8 mouse cellular contexts compared by ENCODE assay signal in genomic region chr16:30063984-30064453, GRCm38 (mm10). TPM values are rescaled to one million over a fixed set of nuclear protein-coding genes. Genes with fewer than 3 reads are reported as not detected.
DNase-seq lines count a peak whose midpoint lies in the region; ATAC-seq and TF ChIP-seq lines count a peak whose summit lies in the region.

Gene Hes1 (plus strand): TSS chr16:30064384.

- TF ChIP-seq CTCF in small intestine, adult 2 months (IDR thresholded peaks at IDR 0.05; ENCODE audit: extremely low read depth, insufficient read length, insufficient replicate concordance, low read depth, low read length), result no peak

- peak within 1 kb of the TSS; percentile 91 for H3K9ac ChIP-seq in intestine, embryonic 14.5 days (ENCODE audit: low read length)

- peak; percentile 85 to 86 for DNase-seq in adrenal gland, adult 18-20 months (ENCODE audit: low spot score in 2 of 2)
- DNase-seq in embryo, embryonic 10.5 days (ENCODE audit: low spot score), result peak; percentile 96
- peak; percentile 88 to 90 for DNase-seq in gastrocnemius, postnatal 36 days
- peak; percentile 95 for DNase-seq in intestine, embryonic 14.5 days (ENCODE audit: low spot score)
- DNase-seq in left cerebral cortex, postnatal 25 days (ENCODE audit: low spot score in 2 of 2), result peak; percentile 86 to 91
- peak; percentile 96 for DNase-seq in midbrain, embryonic 10.5 days (ENCODE audit: low spot score)

- intact Hi-C loops in gastrocnemius, postnatal 36 days (cut with DNase I), result loop anchor here (2.0 to 5.0 kb wide), 3 partner anchors 55 to 222 kb away; no protein-coding TSS in a partner anchor
- intact Hi-C loops in left cerebral cortex, postnatal 25 days (cut with DNase I), result loop anchor here (1.0 to 10.0 kb wide), 4 partner anchors 109 to 409 kb away; no protein-coding TSS in a partner anchor

- peak within 1 kb of the TSS; percentile 82 for H3K4me2 ChIP-seq in intestine, embryonic 14.5 days (ENCODE audit: low read length)

- under 1% methylated on average over 57 of the region's 57 CpGs for WGBS in intestine, embryonic 14.5 days
- WGBS in midbrain, embryonic 10.5 days, result under 1% methylated on average over 57 of the region's 57 CpGs
- under 1% methylated on average over 57 of the region's 57 CpGs for WGBS in small intestine, adult 2 months

- no peaks in the 10 kb centered on the region for H3K9me3 ChIP-seq in intestine, embryonic 14.5 days (ENCODE audit: control insufficient read depth, low read length)
- H3K9me3 ChIP-seq in midbrain, embryonic 10.5 days (replicated peaks), result no peaks in the 10 kb centered on the region

- H3K27ac ChIP-seq in intestine, embryonic 14.5 days (ENCODE audit: low read depth), result peak within 1 kb of the TSS; percentile 99
- H3K27ac ChIP-seq in midbrain, embryonic 10.5 days (replicated peaks), result peak within 1 kb of the TSS; percentile 98
- peak within 1 kb of the TSS; percentile 93 for H3K27ac ChIP-seq in small intestine, adult 2 months (ENCODE audit: insufficient read depth, low read depth, low read length)

- peak within 1 kb of the TSS; percentile 90 for H3K4me3 ChIP-seq in intestine, embryonic 14.5 days (ENCODE audit: low read depth, low read length)
- peak within 1 kb of the TSS; percentile 67 for H3K4me3 ChIP-seq in midbrain, embryonic 10.5 days
- H3K4me3 ChIP-seq in small intestine, adult 2 months (ENCODE audit: low read depth, low read length), result peak within 1 kb of the TSS; percentile 91

- peak; percentile 87 for ATAC-seq in intestine, embryonic 14.5 days (replicated peaks; ENCODE audit: low FRiP score, low TSS enrichment, low read depth)
- no peak for ATAC-seq in erythroid progenitor cell, adult 5-6 weeks (replicated peaks; ENCODE audit: low FRiP score, poor library complexity, severe bottlenecking)

- H3K4me1 ChIP-seq in intestine, embryonic 14.5 days (replicated peaks; ENCODE audit: control insufficient read depth, insufficient read depth, low read length), result peaks cover 35% of the 10 kb centered on the region
- peaks cover 96% of the 10 kb centered on the region for H3K4me1 ChIP-seq in midbrain, embryonic 10.5 days
- H3K4me1 ChIP-seq in small intestine, adult 2 months (ENCODE audit: control insufficient read depth, insufficient read depth, insufficient read length, low read length), result peaks cover 9% of the 10 kb centered on the region

- TF ChIP-seq POLR2A in small intestine, adult 2 months (IDR thresholded peaks at IDR 0.05; ENCODE audit: low read depth, low read length), result no peak

- H3K36me3 ChIP-seq in intestine, embryonic 14.5 days (ENCODE audit: control insufficient read depth, insufficient read depth, low read length), result peaks cover 4% of the 10 kb centered on the region; the same call in 1 of the 2 replicates
- peaks cover 4% of the 10 kb centered on the region; the same call in 1 of the 2 replicates for H3K36me3 ChIP-seq in midbrain, embryonic 10.5 days
- peaks cover 7% of the 10 kb centered on the region for H3K36me3 ChIP-seq in small intestine, adult 2 months (ENCODE audit: control insufficient read depth, insufficient read depth, low read length)

- no peaks in the 10 kb centered on the region for H3K27me3 ChIP-seq in intestine, embryonic 14.5 days (replicated peaks; ENCODE audit: control insufficient read depth, insufficient read depth, low read length)
- peaks cover 57% of the 10 kb centered on the region for H3K27me3 ChIP-seq in midbrain, embryonic 10.5 days (ENCODE audit: low read depth, poor library complexity, severe bottlenecking)
- no peaks in the 10 kb centered on the region for H3K27me3 ChIP-seq in small intestine, adult 2 months (ENCODE audit: control insufficient read depth, insufficient read depth, low read length)

RNA-seq across cellular contexts. Expression of gene Hes1, which starts in this region (rescaled TPM):
- 10 to 100 TPM; 21.0 to 31.1 TPM for total RNA-seq in adrenal gland, adult 18-20 months (2021)
- total RNA-seq in gastrocnemius, postnatal 36 days (2021), result 10 to 100 TPM; 11.4 to 12.3 TPM
- polyA plus RNA-seq in intestine, embryonic 14.5 days (2014; fragmentation: Nextera tagmentation; extraction: Ambion mirVana), result 61.0 and 67.2 TPM in 2 replicates
- 10 to 100 TPM; 13.8 to 16.1 TPM for total RNA-seq in left cerebral cortex, postnatal 25 days (2021)
- 32.2 and 42.5 TPM in 2 replicates for polyA plus RNA-seq in midbrain, embryonic 10.5 days (2016; fragmentation: Nextera tagmentation; extraction: Ambion mirVana)
- 135 and 295 TPM in 2 replicates for polyA plus RNA-seq in small intestine, adult 2 months (2012; rRNA removed)
- total RNA-seq in erythroid progenitor cell, adult 5-6 weeks (2015; ENCODE audit: low replicate concordance), result 1.8 TPM in 1 of 2 replicates, not detected in the other
- total RNA-seq in erythroid progenitor cell, adult 5-6 weeks (2017; ENCODE audit: low replicate concordance), result 2.1 TPM in 1 of 2 replicates, not detected in the other

Comparison
In these comparisons a context has a peak if more than half of its experiments do, and no peak if none do; other contexts are left out.
1. RNA of gene Hes1 (total RNA-seq): 21.0 to 31.1 TPM in adrenal gland, adult 18-20 months, 13.8 to 16.1 TPM in left cerebral cortex, postnatal 25 days and 11.4 to 12.3 TPM in gastrocnemius, postnatal 36 days; 1.8 to 2.1 TPM in erythroid progenitor cell, adult 5-6 weeks; every median in the first group is over 4 times any median in the second.
2. Peak in every context shown above with its lines, with median percentiles within 50 percentile points of each other: DNase-seq, H3K27ac ChIP-seq and H3K4me3 ChIP-seq.